Mouse (Mus musculus) megakaryocyte progenitor cell, adult 5-6 weeks (primary cell): ENCODE measurements at regions not wholly inside any gene's neighbourhood (a gene's known extent, or its start where the extent isn't known, plus 50 kb on each side); places are given as distances from the start of the nearest gene placed in this dataset.

Experiments used
- ATAC-seq: replicated peaks from 2 replicates; pipeline ENCODE4 v1.8.0; 2016; ENCODE audit warnings: mild to moderate bottlenecking, moderate TSS enrichment, inconsistent platforms; ENCODE audit not compliant: poor library complexity

- ATAC-seq, result no peak
Measured at GRCm38 (mm10) chr4:125880028-125880427, 144.3 kb upstream of the Csf3r start.

GRCm38 (mm10) chr4:125882531-125882930 lies 141.8 kb upstream of the Csf3r start:
- ATAC-seq, result no peak

- no peak for ATAC-seq
Measured at GRCm38 (mm10) chr4:125890510-125890909, 133.8 kb upstream of the Csf3r start.

- peak; percentile 63 for ATAC-seq
Measured at GRCm38 (mm10) chr4:125893139-125893538, 131.2 kb upstream of the Csf3r start.

- 0 out of 2 replicates have a peak, but pooled peaks have one; percentile 14 for ATAC-seq
Measured at GRCm38 (mm10) chr4:125897707-125898106, 126.6 kb upstream of the Csf3r start.

- no peak for ATAC-seq
Measured at GRCm38 (mm10) chr4:125898631-125899348, 125.6 kb upstream of the Csf3r start.

GRCm38 (mm10) chr4:125901546-125902276 lies 122.6 kb upstream of the Csf3r start:
- ATAC-seq, result no peak

GRCm38 (mm10) chr4:125906296-125906695 lies 118.1 kb upstream of the Csf3r start:
- no peak for ATAC-seq

- no peak for ATAC-seq
Measured at GRCm38 (mm10) chr4:125908901-125909300, 115.4 kb upstream of the Csf3r start.

GRCm38 (mm10) chr4:125911541-125912270 lies 112.6 kb upstream of the Csf3r start:
- ATAC-seq, result no peak

- ATAC-seq, result peak; percentile 81
Measured at GRCm38 (mm10) chr4:125912444-125913049, 111.8 kb upstream of the Csf3r start.

GRCm38 (mm10) chr4:125915166-125915565 lies 109.2 kb upstream of the Csf3r start:
- ATAC-seq, result peak; percentile 46; the same call in 1 of the 2 replicates

- ATAC-seq, result no peak
Measured at GRCm38 (mm10) chr4:125917210-125917609, 107.1 kb upstream of the Csf3r start.

GRCm38 (mm10) chr4:125921550-125922316 lies 102.6 kb upstream of the Csf3r start:
- no peak for ATAC-seq

- no peak for ATAC-seq
Measured at GRCm38 (mm10) chr4:125922317-125922878, 102.0 kb upstream of the Csf3r start.

- no peak for ATAC-seq
Measured at GRCm38 (mm10) chr4:125923225-125923624, 101.1 kb upstream of the Csf3r start.

- no peak for ATAC-seq
Measured at GRCm38 (mm10) chr4:125928196-125928595, 96.2 kb upstream of the Csf3r start.

GRCm38 (mm10) chr4:125929122-125929772 lies 95.1 kb upstream of the Csf3r start:
- ATAC-seq, result no peak

GRCm38 (mm10) chr4:125930764-125931163 lies 93.6 kb upstream of the Csf3r start:
- ATAC-seq, result no peak

GRCm38 (mm10) chr4:125931321-125931720 lies 93.0 kb upstream of the Csf3r start:
- ATAC-seq, result no peak
